Mouse (Mus musculus) cerebellum, postnatal 14 days (tissue): ENCODE results near the gene Olfr910.

Source experiments
- DNase-seq, 2 experiments: peaks; one replicate each; pipeline ENCODE4 v3.0.0; 2021; ENCODE audit warnings: mixed read lengths in 2 of 2

The Olfr910 gene

GRCm38 (mm10) chr9:38537549-38537948 lies at the start of gene Olfr910:
TSS of gene Olfr910 (plus strand) at chr9:38537849.
- no peak for DNase-seq

GRCm38 (mm10) chr9:38495501-38495900 lies 42.1 kb upstream of the Olfr910 start, which contains the start of gene Olfr907:
TSS of gene Olfr907 (plus strand) at chr9:38495801.
- DNase-seq = no peak

GRCm38 (mm10) chr9:38512353-38512752 lies 25.3 kb upstream of the Olfr910 start:
- no peak for DNase-seq

- DNase-seq = no peak
These were observed 16.4 kb upstream of the Olfr910 start, which contains the start of gene Olfr911-ps1 for GRCm38 (mm10) chr9:38521280-38521679. TSS of gene Olfr911-ps1 (plus strand) at chr9:38521580.

- DNase-seq = no peak
These were observed 42.2 kb downstream of the Olfr910 start, which contains the start of gene Olfr912 for GRCm38 (mm10) chr9:38579878-38580277. TSS of gene Olfr912 (plus strand) at chr9:38580178.
